Mouse (Mus musculus): ENCODE measurements around the gene Rmi2.

DNA sequence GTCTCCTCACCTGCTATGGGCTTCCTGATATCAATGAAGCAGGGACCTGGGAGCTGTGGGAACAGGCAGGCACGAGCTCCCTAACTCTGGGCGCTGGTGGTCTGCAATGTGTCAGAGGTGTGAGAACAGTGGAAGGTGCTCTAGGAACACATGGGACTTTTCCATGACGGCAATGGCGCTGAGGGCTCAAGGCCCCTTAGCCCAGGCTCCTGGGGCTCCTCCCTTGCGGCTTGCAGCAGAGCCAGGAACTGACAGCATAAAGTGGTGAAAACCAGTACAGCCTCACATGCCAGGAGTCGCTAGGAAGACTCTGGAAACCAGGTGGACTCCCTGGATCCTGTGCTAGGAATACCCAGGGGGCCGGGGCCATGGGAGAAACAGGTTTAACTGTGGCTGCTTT lies 75.7 kb downstream of the Rmi2 start:
- TF ChIP-seq CTCF (conservative IDR thresholded peaks at IDR 0.05; ENCODE audit: low read length) (no peak), NANOG (IDR thresholded peaks at IDR 0.05; ENCODE audit: borderline replicate concordance, low read length) (no peak)
